Mouse (Mus musculus) lung, embryonic 15.5 days (tissue): ENCODE measurements at regions not wholly inside any gene's neighbourhood (a gene's known extent, or its start where the extent isn't known, plus 50 kb on each side); places are given as distances from the start of the nearest gene placed in this dataset.

Experiments
- ATAC-seq: fragments of 200-750 bp; cut with Nextera tagmentation; 2 replicates; pipeline ENCODE4 v1.8.0; 2017; ENCODE audit warnings: moderate number of reproducible peaks, borderline replicate concordance; ENCODE audit not compliant: low FRiP score, low TSS enrichment; ENCODE audit errors: extremely low read depth
- H3K27ac ChIP-seq: fragments of 300-500 bp; sonication (generic); 2 replicates; pipeline ENCODE4 v1.5.1; 2015; ENCODE audit warnings: moderate library complexity, mild to moderate bottlenecking, inconsistent platforms
- H3K27me3 ChIP-seq: fragments of 300-500 bp; sonication (generic); 2 replicates; pipeline ENCODE4 v1.6.1; 2015; ENCODE audit warnings: inconsistent platforms
- H3K36me3 ChIP-seq: fragments of 300-500 bp; sonication (generic); 2 replicates; pipeline ENCODE4 v1.6.1; 2015; ENCODE audit warnings: inconsistent platforms
- H3K4me1 ChIP-seq: fragments of 300-500 bp; sonication (generic); 2 replicates; pipeline ENCODE4 v1.6.1; 2015; ENCODE audit warnings: inconsistent platforms
- H3K4me2 ChIP-seq: fragments of 300-500 bp; sonication (generic); 2 replicates; pipeline ENCODE4 v1.6.1; 2015; ENCODE audit warnings: inconsistent platforms, mild to moderate bottlenecking, moderate library complexity
- H3K4me3 ChIP-seq: fragments of 300-500 bp; sonication (generic); 2 replicates; pipeline ENCODE4 v1.5.1; 2015; ENCODE audit warnings: mild to moderate bottlenecking, inconsistent platforms
- H3K9ac ChIP-seq: fragments of 300-500 bp; sonication (generic); 2 replicates; pipeline ENCODE4 v1.6.1; 2015; ENCODE audit warnings: inconsistent platforms
- H3K9me3 ChIP-seq: fragments of 300-500 bp; sonication (generic); 2 replicates; pipeline ENCODE4 v1.6.1; 2016; ENCODE audit warnings: inconsistent platforms
- WGBS: fragments of 180-500 bp; shearing (Covaris S2); methylation state at CpG from one replicate; pipeline ENCODE4 v1.1.7; 2015; 5-methylcytosine and 5-hydroxymethylcytosine counted together

DNA sequence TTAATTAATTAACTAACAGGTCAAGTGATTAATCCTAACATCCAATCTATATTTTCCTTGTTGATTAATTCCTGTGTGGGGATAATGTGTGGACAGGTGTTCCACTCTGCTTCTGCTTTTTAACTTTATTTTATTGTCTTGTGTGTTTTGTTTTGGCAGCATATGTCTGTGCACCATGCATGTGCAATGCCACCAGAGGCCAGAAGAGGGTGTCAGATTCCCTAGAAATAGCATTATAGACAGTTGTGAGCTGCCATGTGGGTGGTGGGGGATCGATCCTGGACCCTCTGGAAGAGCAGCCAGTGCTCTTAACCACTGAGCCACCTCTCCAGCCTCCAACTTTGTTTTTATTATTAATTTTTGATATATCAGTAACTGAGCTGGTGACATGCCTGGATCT is 65.6 kb downstream of the En1 start:
- no peak overlapping the region for H3K9ac ChIP-seq
- H3K36me3 ChIP-seq = no peaks in the 10 kb centered on the region
- no peak overlapping the region for H3K4me2 ChIP-seq
- no peak for ATAC-seq
- WGBS = 75% methylated on average over 1 of the region's 1 CpGs
- H3K27me3 ChIP-seq = no peaks in the 10 kb centered on the region
- no peak overlapping the region for H3K4me3 ChIP-seq
- no peak overlapping the region for H3K27ac ChIP-seq
- H3K4me1 ChIP-seq = no peaks in the 10 kb centered on the region
- H3K9me3 ChIP-seq = no peaks in the 10 kb centered on the region

DNA sequence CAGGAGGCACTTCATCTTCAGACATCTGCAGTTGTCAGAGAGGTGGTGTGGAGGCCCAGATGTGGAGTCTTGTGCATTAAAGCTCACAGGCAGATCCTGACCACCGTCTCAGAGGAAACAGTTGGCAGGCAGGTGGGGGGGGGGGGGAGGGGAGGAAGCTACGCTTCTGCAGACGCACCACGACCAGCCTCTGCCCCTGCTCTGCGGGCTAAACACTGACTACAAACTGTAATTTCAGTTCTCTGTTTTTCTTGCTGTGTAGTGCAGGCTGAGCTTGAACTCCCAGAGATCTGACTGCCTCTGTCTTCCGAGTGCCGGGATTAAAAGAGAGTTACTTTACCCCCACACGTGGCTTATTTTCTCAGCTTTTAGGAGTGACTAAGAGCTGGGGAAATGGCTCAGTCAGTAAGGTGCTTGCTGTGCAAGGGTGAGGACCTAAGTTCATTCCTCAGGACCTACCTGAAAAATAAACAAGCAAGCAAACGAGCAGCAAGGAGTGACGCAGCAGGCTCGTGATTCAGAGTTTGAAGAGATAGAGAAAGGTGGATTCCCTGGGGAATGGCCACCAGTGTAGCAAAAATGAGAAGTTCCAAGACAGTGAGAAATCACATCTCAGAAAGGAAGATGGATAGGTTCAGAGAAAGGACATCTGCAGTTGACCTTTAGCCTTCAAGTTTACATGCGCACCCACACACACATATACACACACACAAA is 81.5 kb downstream of the En1 start:
- H3K4me1 ChIP-seq = no peaks in the 10 kb centered on the region
- H3K9me3 ChIP-seq = no peaks in the 10 kb centered on the region
- no peaks in the 10 kb centered on the region for H3K36me3 ChIP-seq
- H3K27ac ChIP-seq = no peak overlapping the region
- WGBS = 41% methylated on average over 12 of the region's 12 CpGs
- ATAC-seq = no peak
- no peak overlapping the region for H3K4me2 ChIP-seq
- H3K4me3 ChIP-seq = no peak overlapping the region
- H3K27me3 ChIP-seq = no peaks in the 10 kb centered on the region
- no peak overlapping the region for H3K9ac ChIP-seq

DNA sequence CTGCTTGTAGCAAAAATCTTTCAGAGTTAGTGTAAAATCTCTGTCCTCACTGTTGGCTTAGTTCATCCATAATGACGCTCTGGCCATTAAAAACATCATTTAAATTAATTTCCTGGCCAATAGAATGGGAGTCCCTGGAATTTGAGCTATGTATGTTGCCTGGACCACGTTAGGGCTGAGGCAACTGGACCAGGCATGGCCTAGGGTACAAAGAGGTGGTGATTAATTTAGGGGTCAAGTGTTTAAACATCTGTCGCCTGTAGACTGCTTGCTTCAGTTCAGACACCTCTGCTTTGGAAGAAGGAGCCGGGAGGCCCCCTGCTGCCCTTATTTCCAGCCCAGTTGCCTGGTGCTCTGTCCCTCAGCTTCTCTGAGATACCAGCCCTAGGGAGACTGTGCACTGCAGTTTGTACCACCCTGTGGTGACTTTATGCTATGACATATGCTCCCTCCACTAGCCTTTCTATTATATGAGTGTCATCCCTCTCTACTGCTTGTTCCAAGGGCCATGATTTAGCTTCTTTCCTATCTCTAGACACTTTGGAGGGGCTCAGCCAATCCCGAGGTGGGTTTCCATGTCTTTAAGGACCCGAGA is 83.5 kb downstream of the En1 start:
- H3K4me3 ChIP-seq = no peak overlapping the region
- no peaks in the 10 kb centered on the region for H3K9me3 ChIP-seq
- 37% methylated on average over 6 of the region's 6 CpGs for WGBS
- no peaks in the 10 kb centered on the region for H3K36me3 ChIP-seq
- H3K4me2 ChIP-seq = no peak overlapping the region
- no peaks in the 10 kb centered on the region for H3K4me1 ChIP-seq
- H3K27me3 ChIP-seq = no peaks in the 10 kb centered on the region
- ATAC-seq = 0 out of 2 replicates have a peak, but pooled peaks have one; percentile 19
- H3K27ac ChIP-seq = no peak overlapping the region
- no peak overlapping the region for H3K9ac ChIP-seq

- H3K27ac ChIP-seq = no peak overlapping the region
- H3K9ac ChIP-seq = no peak overlapping the region
- no peak overlapping the region for H3K4me3 ChIP-seq
- H3K9me3 ChIP-seq = no peaks in the 10 kb centered on the region
- no peak for ATAC-seq
- no peaks in the 10 kb centered on the region for H3K36me3 ChIP-seq
- no peaks in the 10 kb centered on the region for H3K4me1 ChIP-seq
- no peaks in the 10 kb centered on the region for H3K27me3 ChIP-seq
- no peak overlapping the region for H3K4me2 ChIP-seq
- WGBS = 77% methylated on average over 2 of the region's 2 CpGs
These were observed 89.4 kb downstream of the En1 start for GRCm38 (mm10) chr1:120691571-120691970.

DNA sequence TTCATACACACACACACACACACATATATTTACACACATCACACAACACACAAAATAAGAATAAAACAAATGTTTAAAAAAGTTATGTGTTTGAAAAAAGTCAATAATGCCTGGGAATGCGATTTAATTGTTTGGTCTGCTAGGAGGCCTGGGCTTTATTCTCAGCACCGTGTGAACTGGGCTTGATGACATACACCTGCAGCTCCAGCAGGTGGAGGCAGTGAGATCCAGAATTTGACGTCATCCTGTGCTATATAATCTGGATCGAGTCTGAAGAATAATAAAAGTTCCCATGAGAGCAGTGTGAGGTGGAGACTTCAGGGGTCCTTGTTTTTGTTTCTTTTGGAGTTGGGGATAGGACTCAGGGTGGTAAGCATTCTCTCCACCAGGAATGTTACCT is 96.0 kb downstream of the En1 start:
- no peak overlapping the region for H3K9ac ChIP-seq

DNA sequence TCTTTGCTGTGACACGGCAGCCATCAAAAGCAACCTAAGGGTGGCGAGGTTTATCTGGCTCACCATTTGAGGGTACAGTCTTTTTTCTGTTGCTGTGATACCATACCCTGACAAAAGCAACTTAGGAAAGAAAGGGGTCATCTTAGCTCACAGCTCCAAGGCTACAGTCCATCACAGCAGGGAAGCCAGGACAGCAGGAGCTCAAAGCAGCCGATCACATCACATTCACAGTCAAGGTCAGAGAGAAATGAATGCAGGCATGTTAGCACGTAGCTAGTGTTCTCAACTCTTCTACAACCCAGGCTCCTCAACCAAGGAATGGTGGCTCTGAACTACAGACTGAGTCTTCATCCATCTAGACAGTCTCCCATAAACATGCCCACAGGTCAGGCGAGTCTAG is 102.0 kb downstream of the En1 start:
- no peaks in the 10 kb centered on the region for H3K36me3 ChIP-seq
- H3K4me3 ChIP-seq = no peak overlapping the region
- no peak for ATAC-seq
- no peak overlapping the region for H3K9ac ChIP-seq
- no peaks in the 10 kb centered on the region for H3K4me1 ChIP-seq
- no peak overlapping the region for H3K27ac ChIP-seq
- no peak overlapping the region for H3K4me2 ChIP-seq
- no peaks in the 10 kb centered on the region for H3K9me3 ChIP-seq
- 71% methylated on average over 5 of the region's 5 CpGs for WGBS
- no peaks in the 10 kb centered on the region for H3K27me3 ChIP-seq

More for the DNA sequence above, 96.0 kb downstream of the En1 start:
- Histone ChIP-seq H3K4me2 (no peak overlapping the region), H3K36me3 (no peaks in the 10 kb centered on the region), H3K4me3 (no peak overlapping the region), H3K4me1 (no peaks in the 10 kb centered on the region), H3K9me3 (no peaks in the 10 kb centered on the region), H3K27ac (no peak overlapping the region), H3K27me3 (no peaks in the 10 kb centered on the region)
- no peak for ATAC-seq
- 70% methylated on average over 4 of the region's 4 CpGs for WGBS

- H3K9ac ChIP-seq = no peak overlapping the region
- no peaks in the 10 kb centered on the region for H3K9me3 ChIP-seq
- H3K27me3 ChIP-seq = no peaks in the 10 kb centered on the region
- no peak overlapping the region for H3K4me3 ChIP-seq
- no peaks in the 10 kb centered on the region for H3K4me1 ChIP-seq
- H3K4me2 ChIP-seq = no peak overlapping the region
- H3K36me3 ChIP-seq = no peaks in the 10 kb centered on the region
- ATAC-seq = no peak
- 37% methylated on average over 1 of the region's 1 CpGs for WGBS
- no peak overlapping the region for H3K27ac ChIP-seq
These were observed 103.8 kb downstream of the En1 start for GRCm38 (mm10) chr1:120706011-120706410.

GRCm38 (mm10) chr1:120708511-120708910 is 106.3 kb downstream of the En1 start:
- Histone ChIP-seq H3K27me3 (no peaks in the 10 kb centered on the region), H3K9me3 (no peaks in the 10 kb centered on the region), H3K9ac (no peak overlapping the region), H3K4me3 (no peak overlapping the region), H3K4me2 (no peak overlapping the region), H3K4me1 (no peaks in the 10 kb centered on the region), H3K27ac (no peak overlapping the region), H3K36me3 (no peaks in the 10 kb centered on the region)
- ATAC-seq = no peak
- WGBS = 61% methylated on average over 5 of the region's 5 CpGs

- WGBS = 45% methylated on average over 9 of the region's 9 CpGs
- Histone ChIP-seq H3K4me2 (no peak overlapping the region), H3K36me3 (no peaks in the 10 kb centered on the region), H3K9me3 (no peaks in the 10 kb centered on the region), H3K27ac (no peak overlapping the region), H3K4me3 (no peak overlapping the region), H3K4me1 (no peaks in the 10 kb centered on the region), H3K27me3 (no peaks in the 10 kb centered on the region), H3K9ac (no peak overlapping the region)
- ATAC-seq = peak; percentile 74; the same call in 1 of the 2 replicates
These were observed 113.1 kb downstream of the En1 start for GRCm38 (mm10) chr1:120715105-120715877.

DNA sequence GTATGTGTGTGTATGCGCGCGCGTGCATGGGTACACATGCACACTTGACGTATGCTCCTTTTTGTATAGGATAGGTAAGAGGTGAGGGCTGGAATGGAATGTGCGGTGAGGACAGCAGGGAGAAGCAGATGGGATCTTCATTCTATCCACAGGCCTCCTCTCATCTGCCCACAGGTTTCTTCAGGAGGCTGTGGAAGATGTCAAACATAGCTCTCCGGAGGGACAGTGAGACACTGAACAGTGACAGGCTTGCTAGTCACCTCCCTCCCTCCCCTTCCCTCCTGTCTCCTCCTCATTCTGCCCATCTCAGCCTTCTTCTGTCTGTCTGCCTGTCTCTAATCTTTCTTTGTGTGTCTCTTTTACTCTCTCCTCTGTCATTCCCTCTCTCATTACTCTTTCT is 124.6 kb downstream of the En1 start:
- no peak for ATAC-seq
- H3K27me3 ChIP-seq = no peaks in the 10 kb centered on the region
- no peaks in the 10 kb centered on the region for H3K36me3 ChIP-seq
- WGBS = 81% methylated on average over 7 of the region's 7 CpGs
- H3K27ac ChIP-seq = no peak overlapping the region
- no peak overlapping the region for H3K4me2 ChIP-seq
- H3K4me1 ChIP-seq = no peaks in the 10 kb centered on the region
- H3K9ac ChIP-seq = no peak overlapping the region
- no peak overlapping the region for H3K4me3 ChIP-seq
- H3K9me3 ChIP-seq = no peaks in the 10 kb centered on the region

DNA sequence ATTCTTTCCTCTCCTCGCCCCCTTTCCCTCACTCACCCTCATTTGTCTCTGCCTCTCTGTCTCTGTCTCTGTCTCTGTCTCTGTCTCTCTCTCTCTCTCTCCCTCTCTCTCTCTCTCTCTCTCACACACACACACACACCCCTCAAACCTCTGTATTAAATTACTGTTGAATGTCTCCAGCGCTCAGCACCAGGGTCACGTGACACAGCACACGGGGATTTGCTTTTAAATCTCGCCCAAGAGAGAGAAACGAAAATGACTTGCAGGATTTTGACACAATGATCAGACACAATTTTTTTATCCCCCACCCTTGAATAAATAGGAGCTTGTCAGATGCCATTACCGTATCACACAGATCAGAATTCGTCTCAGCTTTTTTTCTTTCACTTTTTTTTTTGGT is 125.2 kb downstream of the En1 start:
- H3K27me3 ChIP-seq = no peaks in the 10 kb centered on the region
- no peak overlapping the region for H3K4me2 ChIP-seq
- no peaks in the 10 kb centered on the region for H3K36me3 ChIP-seq
- no peaks in the 10 kb centered on the region for H3K9me3 ChIP-seq
- H3K9ac ChIP-seq = no peak overlapping the region
- no peaks in the 10 kb centered on the region for H3K4me1 ChIP-seq
- no peak overlapping the region for H3K4me3 ChIP-seq
- no peak for ATAC-seq
- WGBS = 64% methylated on average over 8 of the region's 8 CpGs
- H3K27ac ChIP-seq = no peak overlapping the region

GRCm38 (mm10) chr1:120732003-120732402 is 129.8 kb downstream of the En1 start:
- Histone ChIP-seq H3K36me3 (no peaks in the 10 kb centered on the region), H3K27me3 (no peaks in the 10 kb centered on the region), H3K9ac (no peak overlapping the region), H3K4me2 (no peak overlapping the region), H3K4me1 (no peaks in the 10 kb centered on the region), H3K27ac (no peak overlapping the region), H3K9me3 (no peaks in the 10 kb centered on the region), H3K4me3 (no peak overlapping the region)
- ATAC-seq = no peak
- 44% methylated on average over 1 of the region's 1 CpGs for WGBS
